Mouse (Mus musculus) CH12.LX (cell line): ENCODE measurements around the gene 1700021F05Rik. TPM values are rescaled to one million over a fixed set of nuclear protein-coding genes. Genes with fewer than 3 reads are reported as not detected.

ENCODE experiments used
- DNase-seq: peaks from one replicate; pipeline ENCODE4 v3.0.0-alpha.2; 2013; ENCODE audit errors: extremely low read depth
- H3K27ac ChIP-seq: 2 replicates; pipeline ENCODE4 v1.5.1; 2012; ENCODE audit warnings: low read depth, mild to moderate bottlenecking, control low read depth, moderate library complexity; ENCODE audit not compliant: insufficient read depth
- H3K27me3 ChIP-seq: replicated peaks from 2 replicates; pipeline ENCODE3; 2012; ENCODE audit warnings: inconsistent platforms
- H3K36me3 ChIP-seq, 2 experiments: replicated peaks in 1 of 2; 2 replicates each; pipeline versions ENCODE3 to v1.6.1; 2012; ENCODE audit warnings: inconsistent platforms in 1 of 2, low read length in 1 of 2, mild to moderate bottlenecking in 1 of 2, mixed read lengths in 1 of 2, moderate library complexity in 1 of 2; ENCODE audit not compliant: control insufficient read depth in 1 of 2, insufficient read depth in 1 of 2
- H3K4me1 ChIP-seq, 2 experiments: 2 replicates each; pipeline ENCODE4 v1.6.1; 2012; ENCODE audit warnings: inconsistent platforms in 1 of 2, moderate library complexity in 1 of 2; ENCODE audit not compliant: insufficient read depth in 2 of 2, control insufficient read depth in 1 of 2
- H3K4me2 ChIP-seq: 2 replicates; pipeline ENCODE4 v1.6.1; 2012; ENCODE audit warnings: low read depth, mild to moderate bottlenecking, control low read depth; ENCODE audit not compliant: poor library complexity, insufficient read depth, severe bottlenecking
- H3K4me3 ChIP-seq, 3 experiments: fragments of 150-350 bp in 1 of 3; sonication (generic) in 1 of 3; replicated peaks in 1 of 3; 2 replicates each; pipeline versions ENCODE3 to v1.5.1; 2011 to 2012; ENCODE audit warnings: low read depth in 2 of 3, low read length in 2 of 3, mild to moderate bottlenecking in 2 of 3, moderate library complexity in 2 of 3, control low read depth in 1 of 3, improper control_type of control experiment in 1 of 3, inconsistent platforms in 1 of 3, mixed read lengths in 1 of 3; ENCODE audit not compliant: poor library complexity in 1 of 3
- H3K79me2 ChIP-seq: replicated peaks from 2 replicates; pipeline ENCODE4 v1.6.1; 2012; ENCODE audit warnings: mild to moderate bottlenecking, moderate library complexity; ENCODE audit not compliant: control insufficient read depth, poor library complexity, insufficient read depth, severe bottlenecking; ENCODE audit errors: extremely low read depth
- H3K9ac ChIP-seq: 2 replicates; pipeline ENCODE4 v1.6.1; 2012; ENCODE audit warnings: low read depth, mild to moderate bottlenecking, control low read depth, moderate library complexity; ENCODE audit not compliant: insufficient read depth
- H3K9me3 ChIP-seq: replicated peaks from 2 replicates; pipeline ENCODE3; 2012; ENCODE audit warnings: low read length, inconsistent platforms, mixed read lengths
- BHLHE40 ChIP-seq: IDR thresholded peaks from 2 replicates; pipeline ENCODE4 v1.6.1; 2011; ENCODE audit warnings: mild to moderate bottlenecking, low read depth, low read length, improper control_type of control experiment
- CHD1 ChIP-seq: IDR thresholded peaks from 2 replicates; pipeline ENCODE4 v1.6.1; 2012; ENCODE audit warnings: low read depth, low read length, improper control_type of control experiment, inconsistent platforms
- CTCF ChIP-seq, 2 experiments: IDR thresholded peaks in 1 of 2; conservative IDR thresholded peaks in 1 of 2; 2 replicates each; pipeline ENCODE4 v1.5.1; 2011 to 2012; ENCODE audit warnings: low read depth in 2 of 2, low read length in 2 of 2, improper control_type of control experiment in 1 of 2, inconsistent platforms in 1 of 2, mild to moderate bottlenecking in 1 of 2, moderate library complexity in 1 of 2
- ELF1 ChIP-seq: IDR thresholded peaks from 2 replicates; pipeline ENCODE4 v1.6.1; 2014; ENCODE audit warnings: low read depth, mild to moderate bottlenecking, inconsistent platforms, low read length, improper control_type of control experiment
- EP300 ChIP-seq: IDR thresholded peaks from 2 replicates; pipeline ENCODE4 v1.6.1; 2011; ENCODE audit warnings: low read length, improper control_type of control experiment
- ETS1 ChIP-seq: conservative IDR thresholded peaks from 2 replicates; pipeline ENCODE4 v1.6.1; 2012; ENCODE audit warnings: low read depth, mild to moderate bottlenecking, inconsistent platforms, low read length, improper control_type of control experiment, moderate library complexity
- GABPA ChIP-seq: IDR thresholded peaks from 2 replicates; pipeline ENCODE4 v1.6.1; 2012; ENCODE audit warnings: low read depth, low read length, improper control_type of control experiment, inconsistent platforms; ENCODE audit not compliant: insufficient replicate concordance
- IRF4 ChIP-seq: IDR thresholded peaks from 2 replicates; pipeline ENCODE4 v1.6.1; 2014; ENCODE audit warnings: low read depth, mild to moderate bottlenecking, inconsistent platforms, low read length, improper control_type of control experiment
- JUND ChIP-seq: conservative IDR thresholded peaks from 2 replicates; pipeline ENCODE4 v1.6.1; 2011; ENCODE audit warnings: low read depth, low read length, improper control_type of control experiment
- KAT2A ChIP-seq: IDR thresholded peaks from 2 replicates; pipeline ENCODE4 v1.6.1; 2012; ENCODE audit warnings: low read length, improper control_type of control experiment, inconsistent platforms; ENCODE audit not compliant: insufficient replicate concordance
- MAFK ChIP-seq: IDR thresholded peaks from 2 replicates; pipeline ENCODE4 v1.6.1; 2011; ENCODE audit warnings: low read length, improper control_type of control experiment; ENCODE audit not compliant: insufficient replicate concordance
- MAX ChIP-seq: IDR thresholded peaks from 2 replicates; pipeline ENCODE4 v1.6.1; 2011; ENCODE audit warnings: low read length, improper control_type of control experiment
- MEF2A ChIP-seq: IDR thresholded peaks from 2 replicates; pipeline ENCODE4 v1.6.1; 2014; ENCODE audit warnings: low read depth, mild to moderate bottlenecking, inconsistent platforms, low read length, improper control_type of control experiment, borderline replicate concordance
- MXI1 ChIP-seq: IDR thresholded peaks from 2 replicates; pipeline ENCODE4 v1.6.1; 2011; ENCODE audit warnings: mild to moderate bottlenecking, low read depth, low read length, improper control_type of control experiment
- POLR2A ChIP-seq: IDR thresholded peaks from 2 replicates; pipeline ENCODE4 v1.6.1; 2011; ENCODE audit warnings: low read depth, mild to moderate bottlenecking, improper control_type of control experiment, low read length
- RAD21 ChIP-seq: IDR thresholded peaks from 2 replicates; pipeline ENCODE4 v1.6.1; 2011; ENCODE audit warnings: low read depth, mild to moderate bottlenecking, low read length, improper control_type of control experiment, moderate library complexity
- RCOR1 ChIP-seq: conservative IDR thresholded peaks from 2 replicates; pipeline ENCODE4 v1.6.1; 2012; ENCODE audit warnings: low read depth, mild to moderate bottlenecking, inconsistent platforms, low read length, improper control_type of control experiment
- SIN3A ChIP-seq: IDR thresholded peaks from 2 replicates; pipeline ENCODE4 v1.6.1; 2012; ENCODE audit warnings: low read length, improper control_type of control experiment, inconsistent platforms
- SMC3 ChIP-seq: IDR thresholded peaks from 2 replicates; pipeline ENCODE4 v1.6.1; 2011; ENCODE audit warnings: low read depth, low read length, improper control_type of control experiment
- TBP ChIP-seq: conservative IDR thresholded peaks from 2 replicates; pipeline ENCODE4 v1.6.1; 2011; ENCODE audit warnings: low read depth, low read length, improper control_type of control experiment
- TCF12 ChIP-seq: IDR thresholded peaks from 2 replicates; pipeline ENCODE4 v1.6.1; 2014; ENCODE audit warnings: low read depth, mild to moderate bottlenecking, inconsistent platforms, low read length, improper control_type of control experiment
- USF1 ChIP-seq: IDR thresholded peaks from 2 replicates; pipeline ENCODE4 v1.6.1; 2014; ENCODE audit warnings: low read depth, mild to moderate bottlenecking, inconsistent platforms, low read length, improper control_type of control experiment
- USF2 ChIP-seq: conservative IDR thresholded peaks from 2 replicates; pipeline ENCODE4 v1.6.1; 2011; ENCODE audit warnings: low read depth, low read length, improper control_type of control experiment
- ZMIZ1 ChIP-seq: IDR thresholded peaks from 2 replicates; pipeline ENCODE4 v1.6.1; 2012; ENCODE audit warnings: low read depth, mild to moderate bottlenecking, inconsistent platforms, low read length, improper control_type of control experiment
- dilution Hi-C: fragments of 300-500 bp; cut with MboI; formaldehyde crosslinking; loops from 2 replicates; pipeline ENCODE4 v1.14.3; 2020; ENCODE audit warnings: low sequenced_read_pairs; ENCODE audit not compliant: extremely low pct_unique_long_range_greater_than_20kb, extremely low pct_ligation_motif_present
- in situ Hi-C: fragments of 300-500 bp; cut with MboI; formaldehyde crosslinking; loops from 3 replicates; pipeline ENCODE4 v1.14.3; 2019; ENCODE audit warnings: low sequenced_read_pairs, low pct_ligation_motif_present, low pct_unique_long_range_greater_than_20kb, mixed read lengths
- polyA plus RNA-seq: library from polyadenylated mRNA; unstranded; fragments of >175 nt; gene quantifications from 2 replicates; pipeline ENCODE4 v1.2.1, GENCODE M21; 2012; ENCODE audit warnings: low read depth; ENCODE audit not compliant: insufficient read length
- total RNA-seq, 2 experiments: library from RNA; depleted of rRNA; stranded (reverse); fragments of 300-350 nt in 1 of 2; fragments of >200 nt in 1 of 2; gene quantifications; 2 replicates each; pipeline ENCODE4 v1.2.3; 2012 to 2014

1700021F05Rik gene
- total and polyA plus RNA-seq, 3 experiments = 33.0 to 70.3 (median 53.0) TPM

DNA sequence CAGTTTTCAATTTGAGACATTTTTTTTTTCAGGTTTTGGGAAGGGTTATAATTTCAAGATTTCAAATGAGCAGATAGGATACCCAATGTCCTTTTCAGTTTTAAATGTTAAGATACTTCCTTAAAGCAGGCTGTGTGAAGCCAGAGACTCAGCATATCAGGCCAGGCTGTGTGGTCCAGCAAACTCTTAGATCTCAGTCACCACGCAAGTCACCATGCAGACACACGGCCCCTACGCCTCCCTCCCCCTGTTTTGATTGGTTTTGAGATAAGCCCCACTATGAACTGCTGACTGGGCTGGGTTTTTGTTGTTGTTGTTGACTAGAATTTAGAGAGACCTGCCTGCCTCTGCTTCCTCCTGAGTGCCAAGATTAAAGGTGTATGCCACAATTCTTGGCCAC is 40.5 kb upstream of the 1700021F05Rik start:
- peaks cover 40% of the 10 kb centered on the region for H3K79me2 ChIP-seq
- H3K36me3 ChIP-seq = peaks cover 17 to 31% of the 10 kb centered on the region in 2 experiments
- H3K9ac ChIP-seq = peak overlapping the region; percentile 88
- peak overlapping the region; percentile 68 to 96 (median 72) for H3K4me3 ChIP-seq
- H3K4me2 ChIP-seq = peak overlapping the region; percentile 63
- dilution Hi-C loops = no loop called here
- TF ChIP-seq MAFK = no peak
- TF ChIP-seq GABPA = no peak
- no peak for TF ChIP-seq CHD1
- no peak for TF ChIP-seq IRF4
- TF ChIP-seq TBP = no peak
- in situ Hi-C loops = loop anchor here (10.0 kb wide), 1 partner anchor 244 kb away; no protein-coding TSS in a partner anchor
- H3K4me1 ChIP-seq = peaks cover 7 to 30% of the 10 kb centered on the region in 2 experiments; a peak in 3 of 4 replicates
- DNase-seq = no peak
- no peaks in the 10 kb centered on the region for H3K27me3 ChIP-seq
- peaks cover 5% of the 10 kb centered on the region for H3K9me3 ChIP-seq
- H3K27ac ChIP-seq = no peak overlapping the region

DNA sequence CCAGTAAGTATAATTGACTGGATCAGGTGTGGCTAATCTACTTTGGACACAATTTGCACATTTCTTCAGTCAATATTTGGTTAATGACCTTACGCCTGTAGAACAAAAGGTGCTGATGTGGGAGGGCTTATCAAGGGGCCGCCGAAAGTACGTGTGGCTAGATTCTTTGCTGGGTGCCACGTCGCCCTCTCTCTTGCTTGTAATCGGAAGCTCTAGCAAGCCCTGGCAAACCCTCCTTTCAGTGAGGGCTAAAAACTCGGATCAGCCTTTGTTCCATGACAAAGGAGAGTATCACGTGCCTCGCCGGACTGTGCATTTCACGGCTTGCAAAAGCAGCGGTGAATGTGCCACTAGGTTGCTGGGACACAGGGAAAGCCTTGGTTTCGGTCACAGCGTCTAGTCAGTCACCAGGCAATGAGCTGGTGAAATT is 39.9 kb upstream of the 1700021F05Rik start:
- dilution Hi-C loops = no loop called here
- TF ChIP-seq EP300 = no peak
- TF ChIP-seq ELF1 = no peak
- TF ChIP-seq IRF4 = peak; percentile 37; the same call in 1 of the 2 replicates
- TF ChIP-seq MXI1 = peak; percentile 49
- TF ChIP-seq POLR2A = peak; percentile 59
- TF ChIP-seq MAX = peak; percentile 73
- TF ChIP-seq ETS1 = peak; percentile 21; the same call in 1 of the 2 replicates
- no peak for TF ChIP-seq KAT2A
- TF ChIP-seq MAFK = no peak
- no peak for TF ChIP-seq SMC3
- no peak for TF ChIP-seq CTCF (conservative IDR thresholded peaks at IDR 0.05 in 1 of 2, IDR thresholded peaks at IDR 0.05 in 1 of 2; ENCODE audit: low read depth in 2 of 2, low read length in 2 of 2)
- TF ChIP-seq RAD21 = no peak
- TF ChIP-seq JUND = no peak
- TF ChIP-seq CHD1 = peak; percentile 73
- TF ChIP-seq MEF2A = no peak
- TF ChIP-seq RCOR1 = no peak
- peak; percentile 39 for TF ChIP-seq SIN3A
- peak; percentile 48 for TF ChIP-seq USF1
- 0 out of 2 replicates have a peak, but pooled peaks have one; percentile 35 for TF ChIP-seq TCF12
- TF ChIP-seq USF2 = peak; percentile 8; the same call in 1 of the 2 replicates
- peak; percentile 31; the same call in 1 of the 2 replicates for TF ChIP-seq ZMIZ1
- TF ChIP-seq BHLHE40 = peak; percentile 89
- H3K9me3 ChIP-seq = peaks cover 4% of the 10 kb centered on the region
- peaks cover 17 to 31% of the 10 kb centered on the region in 2 experiments for H3K36me3 ChIP-seq
- H3K9ac ChIP-seq = peak overlapping the region; percentile 88
- H3K4me1 ChIP-seq = peaks cover 7 to 36% of the 10 kb centered on the region in 2 experiments; a peak in 3 of 4 replicates
- H3K79me2 ChIP-seq = peaks cover 40% of the 10 kb centered on the region
- H3K27me3 ChIP-seq = no peaks in the 10 kb centered on the region
- DNase-seq = no peak
- peak overlapping the region; percentile 63 for H3K4me2 ChIP-seq
- in situ Hi-C loops = loop anchor here (10.0 kb wide), 1 partner anchor 244 kb away; no protein-coding TSS in a partner anchor
- peak overlapping the region; percentile 68 to 96 (median 72) for H3K4me3 ChIP-seq
- peak overlapping the region; percentile 45; the same call in 1 of the 2 replicates for H3K27ac ChIP-seq
